Mouse (Mus musculus): ENCODE results near the gene Gm21762. TPM values are rescaled to one million over a fixed set of nuclear protein-coding genes. Genes with fewer than 3 reads are reported as not detected.
"Not testable (repeated sequence)": the region's sequence is repeated elsewhere in the genome, so short reads cannot be mapped to it uniquely, and the experiment has no call there.

Gm21762 gene
- not detected for total RNA-seq (2021)

DNA sequence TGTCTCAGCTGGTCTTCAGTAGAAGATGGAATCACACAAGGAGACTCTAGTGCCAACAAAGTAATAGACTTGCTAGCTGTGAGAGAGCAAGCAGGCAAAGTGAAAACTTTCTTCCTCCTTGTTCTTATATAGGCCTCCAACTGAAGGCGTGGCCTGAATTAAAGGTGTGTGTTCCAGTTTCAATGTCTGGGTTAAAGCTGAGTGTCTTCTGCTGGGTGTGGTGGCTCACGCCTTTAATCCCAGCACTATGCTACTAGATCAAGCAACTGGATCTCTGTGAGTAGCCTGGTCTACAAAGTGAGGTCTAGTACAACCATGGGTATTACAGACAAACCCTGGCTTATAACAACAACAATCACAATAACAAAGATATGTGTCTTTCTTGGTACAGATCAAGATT lies at the start of gene Gm21762:
TSS of gene Gm21762 (minus strand) at position 101 of the 400 bp plus-strand sequence.
- intact Hi-C loops (cut with DNase I); DNase-seq (ENCODE audit: extremely low spot score in 1 of 2, low spot score in 2 of 2): not testable (repeated sequence)

DNA sequence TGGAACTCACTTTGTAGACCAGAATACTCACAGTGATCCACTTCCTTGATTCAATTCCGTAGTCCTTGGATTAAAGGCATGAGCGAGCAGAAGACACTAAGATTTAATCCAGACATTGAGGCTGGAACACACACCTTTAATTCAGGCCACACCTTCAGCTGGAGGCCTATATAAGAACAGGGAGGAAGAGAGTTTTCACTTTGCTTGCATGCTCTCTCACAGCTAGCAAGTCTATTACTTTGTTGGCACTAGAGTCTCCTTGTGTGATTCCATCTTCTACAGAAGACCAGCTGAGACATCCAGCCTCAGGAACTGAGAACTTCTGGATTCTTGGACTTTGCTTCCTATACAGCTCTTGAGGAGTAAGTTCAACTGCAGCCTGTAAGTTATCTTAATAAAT lies 47.1 kb upstream of the Gm21762 start, which contains the start of gene AF067061:
TSS of gene AF067061 (plus strand) at position 245 of the 400 bp plus-strand sequence.
- DNase-seq (ENCODE audit: extremely low spot score in 1 of 2, low spot score in 2 of 2); intact Hi-C loops (cut with DNase I): not testable (repeated sequence)

DNA sequence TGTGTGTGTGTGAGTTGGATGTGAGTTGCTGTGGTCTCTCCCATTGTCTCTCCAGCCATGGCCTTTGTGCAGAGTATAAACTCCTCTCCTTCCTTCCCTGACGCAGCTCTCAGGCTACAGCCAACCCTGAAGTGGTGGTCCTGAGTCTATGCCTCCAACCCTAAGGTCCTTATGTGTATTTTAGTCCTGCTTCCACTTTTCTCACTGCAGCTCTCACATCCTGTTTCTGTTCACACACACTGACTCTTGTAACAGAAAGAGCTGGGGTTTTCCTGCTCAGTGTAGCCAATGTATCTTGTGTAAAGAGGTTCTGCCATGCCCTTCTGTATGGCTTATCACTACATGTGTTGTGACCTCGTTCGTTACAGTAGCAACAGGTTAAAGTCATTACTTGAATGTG lies 44.0 kb upstream of the Gm21762 start:
- intact Hi-C loops (cut with DNase I); DNase-seq (ENCODE audit: extremely low spot score in 1 of 2, low spot score in 2 of 2): not testable (repeated sequence)

DNA sequence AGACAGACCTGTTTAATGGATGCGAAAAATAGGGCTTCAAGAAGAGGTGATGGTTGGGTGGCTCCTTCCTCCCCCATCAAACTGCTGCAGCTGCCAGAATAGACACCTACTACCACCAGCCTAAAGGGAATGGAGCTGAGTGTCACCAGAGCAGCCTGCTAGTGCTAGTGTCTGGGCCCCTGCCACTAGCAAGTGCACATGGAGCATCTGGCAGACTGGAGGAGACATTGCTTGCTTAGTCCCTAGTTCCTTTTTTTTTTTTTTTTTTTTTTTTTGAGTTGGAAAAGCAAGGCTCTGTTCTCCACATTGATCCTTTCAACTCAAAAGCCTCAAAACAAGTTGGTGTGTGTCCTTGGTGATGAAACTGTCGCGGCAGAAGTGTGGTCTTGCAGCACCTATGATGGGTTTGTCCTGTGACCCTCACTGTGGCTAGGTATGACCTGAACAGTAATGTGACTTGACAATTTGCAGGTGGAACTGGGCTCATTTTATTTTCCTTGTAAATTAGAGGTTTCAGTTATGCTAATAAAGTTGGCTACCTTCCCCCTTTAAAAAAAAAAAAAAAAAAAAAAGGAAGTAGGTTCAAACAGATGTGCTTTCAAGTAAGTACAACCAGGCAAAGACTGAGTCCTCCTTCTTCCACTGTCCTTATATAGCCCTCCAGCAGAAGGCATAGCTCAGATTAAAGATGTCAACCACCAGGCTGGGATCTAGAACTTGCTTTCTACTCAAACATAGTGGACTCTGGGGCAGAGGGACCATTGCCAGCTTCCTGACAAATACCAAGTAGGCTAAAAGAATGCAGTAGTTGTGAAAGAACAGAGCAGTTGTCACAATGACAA lies 43.3 kb upstream of the Gm21762 start:
- intact Hi-C loops (cut with DNase I); DNase-seq (ENCODE audit: extremely low spot score in 1 of 2, low spot score in 2 of 2): not testable (repeated sequence)

DNA sequence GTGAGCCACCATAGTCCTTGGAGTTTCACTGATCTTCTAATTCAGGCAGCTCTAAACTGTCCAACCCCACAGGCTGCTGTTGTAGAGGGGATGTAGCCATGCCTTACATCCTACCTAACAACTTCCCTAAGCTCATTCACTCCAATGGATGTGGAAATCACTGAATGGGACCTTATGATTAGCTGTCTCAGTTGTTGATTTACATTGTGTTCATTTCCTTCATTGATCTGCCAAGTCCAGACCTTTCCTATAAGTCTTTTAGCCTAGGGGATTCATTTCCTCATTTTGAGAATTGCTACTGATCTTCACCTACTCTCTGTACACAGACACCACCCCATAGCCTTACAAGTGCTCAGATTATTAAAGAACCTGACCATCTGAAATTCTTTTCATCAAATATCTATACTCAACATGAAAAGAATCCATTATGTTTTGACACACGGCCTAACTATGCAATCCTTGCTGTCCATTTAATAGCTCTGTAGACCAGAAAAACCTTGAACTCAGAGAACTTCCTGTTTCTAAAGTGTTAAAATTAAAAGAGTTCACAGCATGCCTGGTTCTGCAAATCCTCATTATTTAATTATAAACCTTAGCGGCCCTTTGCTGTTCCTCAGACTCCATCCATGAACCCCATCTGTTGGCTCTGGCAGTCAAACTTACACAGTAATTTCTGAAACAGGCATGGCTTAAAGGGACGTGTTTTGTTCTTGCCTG lies 35.6 kb upstream of the Gm21762 start:
- intact Hi-C loops (cut with DNase I); DNase-seq (ENCODE audit: extremely low spot score in 1 of 2, low spot score in 2 of 2): not testable (repeated sequence)

DNA sequence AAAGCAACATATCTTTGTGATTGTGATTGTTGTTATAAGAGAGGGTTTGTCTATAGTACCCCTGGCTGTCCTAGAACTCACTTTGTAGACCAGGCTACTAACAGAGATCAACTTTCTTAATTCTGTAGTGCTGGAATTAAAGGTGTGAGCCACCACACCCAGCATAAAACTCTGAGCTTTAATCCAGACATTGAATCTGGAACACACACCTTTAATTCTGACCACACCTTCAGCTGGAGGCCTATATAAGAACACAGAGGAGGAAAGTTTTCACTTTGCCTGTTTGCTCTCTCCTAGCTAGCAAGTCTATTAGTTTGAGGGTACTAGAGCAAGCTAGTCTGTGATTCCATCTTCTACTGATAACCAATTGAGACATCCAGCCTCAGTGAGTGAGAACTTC lies 23.1 kb upstream of the Gm21762 start, which contains the start of gene Gm21731:
TSS of gene Gm21731 (plus strand) at position 301 of the 400 bp plus-strand sequence.
- DNase-seq (ENCODE audit: extremely low spot score in 1 of 2, low spot score in 2 of 2); intact Hi-C loops (cut with DNase I): not testable (repeated sequence)

DNA sequence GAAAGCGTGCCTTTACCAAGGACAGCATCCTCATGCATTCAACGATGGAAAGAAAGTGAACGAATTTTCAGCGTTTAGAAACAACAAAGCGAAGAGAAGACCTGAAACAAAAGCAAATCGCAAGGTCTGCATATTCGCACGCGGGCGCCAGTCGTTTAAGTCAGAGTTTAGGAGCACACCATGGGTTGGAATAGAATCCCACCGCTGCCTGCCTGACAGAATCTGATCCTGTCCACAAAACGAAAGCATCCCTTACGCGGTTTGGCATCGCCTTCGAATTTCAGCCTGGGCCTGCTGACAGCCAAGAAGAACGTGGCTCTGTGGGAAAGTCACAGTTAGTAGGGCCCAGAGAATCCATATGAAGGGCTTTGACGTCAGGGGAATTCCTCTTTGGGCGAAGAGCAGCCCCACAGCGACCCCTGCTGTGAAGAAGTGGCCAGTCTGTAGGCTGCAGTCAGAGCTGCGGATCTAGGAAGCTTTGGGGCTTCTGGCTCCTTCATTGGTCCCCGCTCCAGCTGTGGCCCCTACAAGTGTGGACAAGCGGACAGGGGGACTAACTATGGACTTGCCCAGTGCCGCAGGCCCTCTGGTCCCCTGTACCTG lies 16.8 kb upstream of the Gm21762 start:
- DNase-seq (ENCODE audit: extremely low spot score in 1 of 2, low spot score in 2 of 2); intact Hi-C loops (cut with DNase I): not testable (repeated sequence)

DNA sequence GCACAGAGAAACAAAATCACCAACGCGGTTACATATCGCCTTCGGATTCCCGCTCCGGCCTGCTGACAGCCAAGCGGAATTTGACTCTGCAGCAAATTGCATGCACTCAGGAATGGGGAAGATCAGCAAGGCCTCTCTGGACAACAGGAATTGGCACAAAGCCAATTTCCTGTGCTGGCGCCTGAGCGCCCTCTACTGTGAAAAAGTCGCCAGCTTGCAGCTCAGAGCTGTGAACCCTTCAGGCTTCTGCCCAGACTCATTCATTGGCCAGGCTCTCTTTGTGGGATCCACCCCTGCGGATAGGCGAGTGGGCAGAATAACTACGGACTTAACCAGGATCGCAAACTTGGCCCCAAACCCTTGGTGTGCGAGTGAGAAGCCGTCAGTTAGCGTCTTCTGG lies 16.1 kb upstream of the Gm21762 start:
- intact Hi-C loops (cut with DNase I); DNase-seq (ENCODE audit: extremely low spot score in 1 of 2, low spot score in 2 of 2): not testable (repeated sequence)

DNA sequence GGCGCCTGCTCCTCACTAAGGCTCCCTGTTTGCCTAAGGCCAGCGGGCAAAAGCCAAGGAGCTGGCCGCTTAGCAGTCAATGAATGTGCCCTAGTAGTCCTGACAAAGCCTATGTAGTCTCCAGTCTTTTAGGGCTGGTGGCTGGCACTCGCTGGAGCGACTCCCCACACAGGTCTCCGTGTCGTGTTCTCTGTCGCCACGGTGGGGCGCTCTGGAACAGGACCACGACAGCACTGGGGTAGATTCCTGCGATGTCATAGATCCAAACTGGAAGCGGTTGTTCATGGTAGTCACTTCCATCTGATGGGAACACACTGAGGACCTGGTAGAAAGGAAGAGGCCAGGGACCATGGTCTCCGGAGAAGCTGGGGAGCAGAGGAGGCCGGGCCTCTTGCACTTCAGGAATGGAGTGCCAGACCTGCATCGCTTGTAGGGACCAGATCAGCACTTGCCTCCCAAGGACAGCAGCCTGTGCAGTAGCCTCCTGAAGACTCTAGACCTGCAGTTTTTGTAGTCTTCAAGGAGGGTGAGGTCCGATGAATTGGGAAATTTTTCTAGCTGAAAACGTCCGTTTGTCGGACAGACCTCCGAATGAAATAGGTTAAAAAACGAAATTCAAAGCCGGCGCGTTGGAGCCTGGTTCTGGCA lies 7.4 kb upstream of the Gm21762 start:
- intact Hi-C loops (cut with DNase I): loop anchor here (10.0 kb wide), 1 partner anchor 388 kb away; the partner anchor contains the start of genes AF067063 and D13Ertd608e
- DNase-seq (ENCODE audit: extremely low spot score in 1 of 2, low spot score in 2 of 2): not testable (repeated sequence)

DNA sequence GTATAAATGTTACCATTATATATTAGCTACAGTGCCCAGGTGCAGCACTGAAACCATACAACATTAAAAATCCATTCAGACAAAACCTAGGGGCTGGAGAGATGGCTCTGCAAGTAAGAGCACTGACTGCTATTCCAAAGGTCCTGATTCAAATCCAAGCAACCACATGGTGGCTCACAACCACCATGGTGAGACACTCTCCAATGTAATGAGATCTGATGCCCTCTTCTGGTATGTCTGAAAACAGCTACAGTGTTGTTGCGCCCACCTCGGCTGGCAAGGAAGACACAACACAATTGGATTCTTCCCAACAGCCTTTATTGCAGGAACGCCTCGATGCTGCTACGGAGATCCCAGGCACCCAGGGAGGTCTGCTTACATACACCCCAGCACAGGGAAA lies 5.2 kb upstream of the Gm21762 start:
- not testable (repeated sequence) for DNase-seq (ENCODE audit: extremely low spot score in 1 of 2, low spot score in 2 of 2)
- intact Hi-C loops (cut with DNase I): loop anchor here (10.0 kb wide), 1 partner anchor 386 kb away; the partner anchor contains the start of genes AF067063 and D13Ertd608e

DNA sequence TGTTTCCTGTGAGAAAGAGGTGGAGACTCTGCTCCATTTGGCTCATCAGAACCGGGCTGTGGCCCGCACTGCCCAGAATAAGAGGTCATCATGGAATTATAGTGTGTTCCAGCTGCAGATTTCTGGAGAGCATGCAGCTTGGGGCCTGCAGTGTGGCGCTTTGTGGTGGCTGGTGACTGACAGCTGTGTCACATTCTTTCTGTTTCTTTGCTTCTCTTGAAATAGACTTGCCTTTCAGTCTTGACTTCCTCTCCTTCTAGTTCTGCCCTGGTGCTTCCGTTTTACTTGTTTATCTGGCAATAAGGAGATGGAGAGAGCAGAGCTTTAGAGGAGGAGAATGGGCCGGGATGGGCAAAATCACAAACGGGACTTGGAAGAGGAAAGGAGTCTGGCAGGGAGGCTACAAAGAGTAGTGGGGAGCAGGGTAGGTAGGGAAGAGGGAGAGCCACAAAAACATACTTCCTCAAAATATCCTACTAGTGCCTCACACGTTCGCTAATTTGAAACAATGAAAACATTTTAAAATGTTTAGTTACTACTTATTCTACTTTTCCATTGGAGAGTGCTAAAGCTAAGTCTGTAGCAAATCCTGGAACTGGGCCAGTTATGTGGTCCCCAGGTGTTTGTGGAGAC lies 19.4 kb downstream of the Gm21762 start:
- DNase-seq (ENCODE audit: extremely low spot score in 1 of 2, low spot score in 2 of 2); intact Hi-C loops (cut with DNase I): not testable (repeated sequence)

DNA sequence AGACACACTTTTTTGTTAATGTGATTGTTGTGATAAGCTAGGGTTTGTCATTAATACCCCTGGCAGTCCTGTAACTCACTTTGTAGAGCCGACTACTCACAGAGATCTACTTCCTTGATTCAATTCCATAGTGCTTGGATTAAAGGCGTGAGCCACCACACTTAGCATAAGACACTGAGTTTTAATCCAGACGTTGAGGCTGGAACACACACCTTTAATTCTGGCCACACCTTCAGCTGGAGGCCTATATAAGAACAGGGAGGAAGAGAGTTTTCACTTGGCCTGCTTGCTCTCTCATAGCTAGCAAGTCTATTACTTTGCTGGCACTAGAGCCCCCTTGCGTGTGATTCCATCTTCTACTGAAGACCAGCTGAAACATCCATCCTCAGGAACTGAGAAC lies 43.6 kb downstream of the Gm21762 start, which contains the start of gene Gm21818:
TSS of gene Gm21818 (plus strand) at position 301 of the 400 bp plus-strand sequence.
- intact Hi-C loops (cut with DNase I); DNase-seq (ENCODE audit: extremely low spot score in 1 of 2, low spot score in 2 of 2): not testable (repeated sequence)

DNA sequence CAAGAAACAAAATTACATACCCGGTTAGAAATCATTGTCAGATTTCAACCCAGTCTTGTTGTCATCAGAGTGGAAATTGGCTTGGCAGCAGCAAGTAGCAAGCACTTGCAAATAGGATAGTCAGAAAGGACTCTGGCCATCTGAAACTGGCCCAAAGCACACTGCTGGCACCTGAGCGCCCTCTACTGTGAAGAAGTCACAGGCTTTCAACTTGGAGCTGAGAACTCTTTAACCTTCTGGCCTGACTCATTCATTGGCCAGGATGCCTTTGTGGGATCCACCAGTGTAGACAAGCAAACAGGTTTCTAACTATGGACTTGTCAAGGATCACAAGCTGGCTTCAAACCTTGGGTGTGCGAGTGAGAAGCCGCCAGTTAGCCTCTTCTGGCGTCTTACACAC lies 47.4 kb downstream of the Gm21762 start:
- DNase-seq (ENCODE audit: extremely low spot score in 1 of 2, low spot score in 2 of 2); intact Hi-C loops (cut with DNase I): not testable (repeated sequence)

Other genes with a start within 250 kb of the Gm21762 start
- not detected for gene Gm36079, start 188.9 kb downstream of the Gm21762 start, total RNA-seq (2021)
- not detected for gene Gm21188, start 163.8 kb downstream of the Gm21762 start, total RNA-seq (2021)
- not detected for gene Gm20767, start 75.7 kb downstream of the Gm21762 start, total RNA-seq (2021)
- gene Gm21818, start 43.5 kb downstream of the Gm21762 start, total RNA-seq (2021): not detected
- gene Gm21731, start 23.2 kb upstream of the Gm21762 start, total RNA-seq (2021): not detected
- not detected for gene AF067061, start 47.2 kb upstream of the Gm21762 start, total RNA-seq (2021)
- gene BC147527, start 84.4 kb upstream of the Gm21762 start, total RNA-seq (2021): not detected
- gene Tcstv3, start 100.9 kb upstream of the Gm21762 start, total RNA-seq (2021): not detected